Mouse (Mus musculus): ENCODE data around the gene Pfkfb4. TPM values are rescaled to one million over a fixed set of nuclear protein-coding genes. Genes with fewer than 3 reads are reported as not detected.

The Pfkfb4 gene
- polyA plus RNA-seq, 1 experiment from 2014 or later, result 16.8 TPM

- no peak overlapping the region for H3K4me3 ChIP-seq
- ATAC-seq, result no peak
- no peak overlapping the region for H3K4me2 ChIP-seq
- H3K27me3 ChIP-seq, result 0 out of 2 replicates have a peak, but pooled peaks cover 5% of the 10 kb centered on the region
- H3K27ac ChIP-seq, result no peak overlapping the region
- no peaks in the 10 kb centered on the region for H3K36me3 ChIP-seq (ENCODE audit: poor library complexity, severe bottlenecking)
- H3K4me1 ChIP-seq, result peaks cover 11% of the 10 kb centered on the region
- WGBS, result 80% methylated on average over 8 of the region's 8 CpGs
- no peaks in the 10 kb centered on the region for H3K9me3 ChIP-seq (replicated peaks)
- H3K9ac ChIP-seq, result no peak overlapping the region
Observed at GRCm38 (mm10) chr9:109040216-109040615, 48.6 kb downstream of the Pfkfb4 start.

GRCm38 (mm10) chr9:109040906-109041305 lies 49.3 kb downstream of the Pfkfb4 start:
- 0 out of 2 replicates have a peak, but pooled peaks cover 5% of the 10 kb centered on the region for H3K27me3 ChIP-seq
- WGBS, result 68% methylated on average over 5 of the region's 6 CpGs
- no peak overlapping the region for H3K27ac ChIP-seq
- H3K4me1 ChIP-seq, result peaks cover 11% of the 10 kb centered on the region
- H3K9me3 ChIP-seq (replicated peaks), result no peaks in the 10 kb centered on the region
- no peaks in the 10 kb centered on the region for H3K36me3 ChIP-seq (ENCODE audit: poor library complexity, severe bottlenecking)
- H3K4me2 ChIP-seq, result no peak overlapping the region
- H3K9ac ChIP-seq, result no peak overlapping the region
- H3K4me3 ChIP-seq, result no peak overlapping the region
- no peak for ATAC-seq

- H3K9ac ChIP-seq, result no peak overlapping the region
- 0 out of 2 replicates have a peak, but pooled peaks cover 5% of the 10 kb centered on the region for H3K27me3 ChIP-seq
- no peaks in the 10 kb centered on the region for H3K9me3 ChIP-seq (replicated peaks)
- no peaks in the 10 kb centered on the region for H3K36me3 ChIP-seq (ENCODE audit: poor library complexity, severe bottlenecking)
- no peak overlapping the region for H3K27ac ChIP-seq
- H3K4me3 ChIP-seq, result no peak overlapping the region
- WGBS, result 87% methylated on average over 7 of the region's 7 CpGs
- peaks cover 11% of the 10 kb centered on the region for H3K4me1 ChIP-seq
- H3K4me2 ChIP-seq, result no peak overlapping the region
- no peak for ATAC-seq
Observed at GRCm38 (mm10) chr9:109041351-109041750, 49.8 kb downstream of the Pfkfb4 start.

- Histone ChIP-seq H3K4me1 (no peaks in the 10 kb centered on the region), H3K4me2 (no peak overlapping the region), H3K36me3 (ENCODE audit: poor library complexity, severe bottlenecking) (no peaks in the 10 kb centered on the region), H3K9ac (no peak overlapping the region), H3K9me3 (replicated peaks) (no peaks in the 10 kb centered on the region), H3K27me3 (no peaks in the 10 kb centered on the region), H3K4me3 (no peak overlapping the region), H3K27ac (no peak overlapping the region)
- 39% methylated on average over 5 of the region's 5 CpGs for WGBS
- ATAC-seq, result no peak
Observed at GRCm38 (mm10) chr9:109046306-109046705, 54.7 kb downstream of the Pfkfb4 start.

- 81% methylated on average over 7 of the region's 7 CpGs for WGBS
- no peak for ATAC-seq
- H3K4me2 ChIP-seq, result no peak overlapping the region
- no peaks in the 10 kb centered on the region for H3K36me3 ChIP-seq (ENCODE audit: poor library complexity, severe bottlenecking)
- no peak overlapping the region for H3K9ac ChIP-seq
- H3K27me3 ChIP-seq, result no peaks in the 10 kb centered on the region
- H3K27ac ChIP-seq, result no peak overlapping the region
- no peak overlapping the region for H3K4me3 ChIP-seq
- H3K9me3 ChIP-seq (replicated peaks), result no peaks in the 10 kb centered on the region
- no peaks in the 10 kb centered on the region for H3K4me1 ChIP-seq
Observed at GRCm38 (mm10) chr9:109049316-109049715, 57.7 kb downstream of the Pfkfb4 start.

GRCm38 (mm10) chr9:109049996-109050673 lies 58.6 kb downstream of the Pfkfb4 start:
- Histone ChIP-seq H3K9ac (no peak overlapping the region), H3K4me3 (no peak overlapping the region), H3K36me3 (ENCODE audit: poor library complexity, severe bottlenecking) (no peaks in the 10 kb centered on the region), H3K4me2 (no peak overlapping the region), H3K27ac (no peak overlapping the region), H3K27me3 (no peaks in the 10 kb centered on the region), H3K4me1 (peaks cover 8% of the 10 kb centered on the region), H3K9me3 (replicated peaks) (no peaks in the 10 kb centered on the region)
- no peak for ATAC-seq
- WGBS, result 85% methylated on average over 9 of the region's 9 CpGs

GRCm38 (mm10) chr9:109050674-109050997 lies 59.1 kb downstream of the Pfkfb4 start:
- Histone ChIP-seq H3K4me2 (no peak overlapping the region), H3K36me3 (ENCODE audit: poor library complexity, severe bottlenecking) (no peaks in the 10 kb centered on the region), H3K9me3 (replicated peaks) (no peaks in the 10 kb centered on the region), H3K27ac (no peak overlapping the region), H3K4me1 (peaks cover 13% of the 10 kb centered on the region), H3K4me3 (no peak overlapping the region), H3K27me3 (no peaks in the 10 kb centered on the region), H3K9ac (no peak overlapping the region)
- 92% methylated on average over 3 of the region's 3 CpGs for WGBS
- ATAC-seq, result no peak

GRCm38 (mm10) chr9:109051011-109051501 lies 59.5 kb downstream of the Pfkfb4 start:
- no peak overlapping the region for H3K4me2 ChIP-seq
- no peaks in the 10 kb centered on the region for H3K27me3 ChIP-seq
- H3K36me3 ChIP-seq (ENCODE audit: poor library complexity, severe bottlenecking), result no peaks in the 10 kb centered on the region
- no peak overlapping the region for H3K27ac ChIP-seq
- H3K9me3 ChIP-seq (replicated peaks), result no peaks in the 10 kb centered on the region
- H3K4me1 ChIP-seq, result peaks cover 14% of the 10 kb centered on the region
- no peak overlapping the region for H3K4me3 ChIP-seq
- no peak overlapping the region for H3K9ac ChIP-seq
- ATAC-seq, result no peak
- WGBS, result 90% methylated on average over 13 of the region's 13 CpGs

GRCm38 (mm10) chr9:109051651-109052489 lies 60.3 kb downstream of the Pfkfb4 start:
- no peak for ATAC-seq

GRCm38 (mm10) chr9:109052490-109053260 lies 61.1 kb downstream of the Pfkfb4 start:
- Histone ChIP-seq H3K27ac (no peak overlapping the region), H3K9ac (no peak overlapping the region), H3K9me3 (replicated peaks) (no peaks in the 10 kb centered on the region), H3K4me3 (no peak overlapping the region), H3K4me1 (peaks cover 14% of the 10 kb centered on the region), H3K27me3 (no peaks in the 10 kb centered on the region), H3K36me3 (ENCODE audit: poor library complexity, severe bottlenecking) (peaks cover 16% of the 10 kb centered on the region), H3K4me2 (no peak overlapping the region)
- ATAC-seq, result no peak
- 90% methylated on average over 9 of the region's 9 CpGs for whole genome bisulfite sequencing

More at GRCm38 (mm10) chr9:109051651-109052489, 60.3 kb downstream of the Pfkfb4 start:
- Histone ChIP-seq H3K9me3 (replicated peaks) (no peaks in the 10 kb centered on the region), H3K9ac (no peak overlapping the region), H3K27ac (no peak overlapping the region), H3K4me2 (no peak overlapping the region), H3K27me3 (no peaks in the 10 kb centered on the region), H3K36me3 (ENCODE audit: poor library complexity, severe bottlenecking) (peaks cover 8% of the 10 kb centered on the region), H3K4me3 (no peak overlapping the region), H3K4me1 (peaks cover 14% of the 10 kb centered on the region)
- WGBS, result 91% methylated on average over 10 of the region's 10 CpGs

- WGBS, result 86% methylated on average over 3 of the region's 3 CpGs
- H3K9me3 ChIP-seq (replicated peaks), result no peaks in the 10 kb centered on the region
- no peak overlapping the region for H3K4me3 ChIP-seq
- no peak overlapping the region for H3K4me2 ChIP-seq
- no peak overlapping the region for H3K27ac ChIP-seq
- H3K36me3 ChIP-seq (ENCODE audit: poor library complexity, severe bottlenecking), result peaks cover 23% of the 10 kb centered on the region
- no peaks in the 10 kb centered on the region for H3K27me3 ChIP-seq
- H3K9ac ChIP-seq, result no peak overlapping the region
- no peak for ATAC-seq
- H3K4me1 ChIP-seq, result peaks cover 14% of the 10 kb centered on the region
Observed at GRCm38 (mm10) chr9:109053366-109053765, 61.8 kb downstream of the Pfkfb4 start.

GRCm38 (mm10) chr9:109053851-109054250 lies 62.3 kb downstream of the Pfkfb4 start:
- Histone ChIP-seq H3K27ac (no peak overlapping the region), H3K36me3 (ENCODE audit: poor library complexity, severe bottlenecking) (peaks cover 27% of the 10 kb centered on the region), H3K9me3 (replicated peaks) (no peaks in the 10 kb centered on the region), H3K4me2 (no peak overlapping the region), H3K27me3 (no peaks in the 10 kb centered on the region), H3K4me3 (no peak overlapping the region), H3K4me1 (peaks cover 18% of the 10 kb centered on the region), H3K9ac (no peak overlapping the region)
- ATAC-seq, result no peak
- 82% methylated on average over 6 of the region's 6 CpGs for WGBS

Data from forebrain, embryonic 13.5 days (tissue).